Mouse (Mus musculus): ENCODE results near the gene Zbtb3. TPM values are rescaled to one million over a fixed set of nuclear protein-coding genes. Genes with fewer than 3 reads are reported as not detected.
A peak's percentile ranks its signal among the peaks of the same experiment; 100 is the strongest.

Zbtb3 gene
- polyA plus RNA-seq, 1 experiment from 2014 or later: 4.4 TPM

DNA sequence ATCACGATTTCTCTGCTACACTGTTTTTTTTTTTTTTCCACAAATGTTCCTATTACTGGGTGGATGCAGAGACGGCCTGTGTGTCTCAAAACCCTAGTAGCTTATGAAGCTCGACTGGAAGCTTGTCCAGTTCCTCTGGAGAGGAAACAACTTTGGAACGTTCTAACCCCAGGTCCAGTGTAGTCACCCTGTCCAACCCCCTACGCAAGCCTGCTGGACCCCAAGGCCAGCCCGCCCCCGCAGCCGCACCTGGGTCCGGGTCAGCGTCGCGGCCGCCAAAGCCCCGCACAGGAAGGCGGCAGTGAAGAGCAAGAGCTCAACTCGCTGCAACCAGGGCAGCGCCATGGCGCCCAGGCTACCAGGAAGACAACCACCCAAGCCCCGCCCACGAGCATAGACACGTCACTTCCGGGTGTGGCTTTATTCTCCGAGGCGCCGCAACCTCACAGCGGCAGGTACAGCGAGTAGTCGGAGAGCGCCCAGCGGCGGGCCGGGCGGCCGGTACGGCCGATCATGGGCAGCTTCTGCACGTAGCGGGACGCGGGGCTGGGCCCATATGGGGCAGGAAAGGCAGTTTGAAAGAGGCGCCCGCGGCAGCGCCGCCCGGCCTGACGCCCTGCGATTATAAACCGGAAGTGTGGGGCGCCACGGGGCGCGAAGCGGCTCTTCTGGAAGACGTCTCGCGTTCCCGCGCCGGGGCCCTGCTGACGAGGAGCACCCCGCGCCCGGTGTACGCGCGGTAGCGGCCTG, 28.1 kb upstream of the Zbtb3 start, which contains the start of gene Tmem179b:
Gene Tmem179b (minus strand): TSS at position 382 of the 750 bp plus-strand sequence.
- Histone ChIP-seq H3K36me3 (peaks cover 17% of the 10 kb centered on the region), H3K27me3 (replicated peaks) (no peaks in the 10 kb centered on the region), H3K27ac (peak within 1 kb of the TSS; percentile 100), H3K4me1 (peaks cover 15% of the 10 kb centered on the region), H3K4me2 (peak within 1 kb of the TSS; percentile 89), H3K9ac (peak within 1 kb of the TSS; percentile 71), H3K4me3 (replicated peaks) (peak within 1 kb of the TSS; percentile 67), H3K9me3 (no peaks in the 10 kb centered on the region)
- ATAC-seq (ENCODE audit: insufficient read depth, low FRiP score, low read depth): peak; percentile 91
- under 1% methylated on average over 68 of the region's 68 CpGs for WGBS

DNA sequence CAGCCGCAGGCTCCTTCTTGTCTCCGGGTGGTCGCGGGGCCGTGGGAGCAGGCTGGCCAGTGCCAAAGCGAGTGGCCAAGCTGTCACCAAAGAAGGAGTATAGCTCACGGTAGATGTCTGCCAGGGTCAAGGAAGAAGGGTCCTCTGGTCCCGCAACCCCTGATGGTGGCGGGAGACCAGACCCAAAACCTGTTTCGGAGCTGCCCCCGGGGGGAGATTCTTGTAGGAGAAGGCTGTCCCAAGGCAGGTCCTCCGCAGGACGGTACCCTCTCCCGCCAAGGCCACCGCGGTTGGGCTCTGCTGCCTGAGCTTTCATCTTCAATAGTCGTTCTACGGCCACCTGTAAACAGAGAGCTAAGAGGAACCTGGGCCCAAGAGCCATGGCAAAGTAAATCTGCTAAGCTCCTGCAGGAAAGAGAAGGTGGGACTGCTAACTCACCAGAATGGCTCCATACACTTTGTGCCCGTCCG, 27.4 kb upstream of the Zbtb3 start:
- Histone ChIP-seq H3K27me3 (replicated peaks) (no peaks in the 10 kb centered on the region), H3K27ac (peak overlapping the region; percentile 100), H3K36me3 (peaks cover 15% of the 10 kb centered on the region; the same call in 1 of the 2 replicates), H3K4me1 (peaks cover 15% of the 10 kb centered on the region), H3K4me2 (peak overlapping the region; percentile 89), H3K9ac (peak overlapping the region; percentile 71), H3K9me3 (no peaks in the 10 kb centered on the region), H3K4me3 (replicated peaks) (peak overlapping the region; percentile 67)
- 4% methylated on average over 20 of the region's 20 CpGs for WGBS
- ATAC-seq (ENCODE audit: insufficient read depth, low FRiP score, low read depth): peak; percentile 4

DNA sequence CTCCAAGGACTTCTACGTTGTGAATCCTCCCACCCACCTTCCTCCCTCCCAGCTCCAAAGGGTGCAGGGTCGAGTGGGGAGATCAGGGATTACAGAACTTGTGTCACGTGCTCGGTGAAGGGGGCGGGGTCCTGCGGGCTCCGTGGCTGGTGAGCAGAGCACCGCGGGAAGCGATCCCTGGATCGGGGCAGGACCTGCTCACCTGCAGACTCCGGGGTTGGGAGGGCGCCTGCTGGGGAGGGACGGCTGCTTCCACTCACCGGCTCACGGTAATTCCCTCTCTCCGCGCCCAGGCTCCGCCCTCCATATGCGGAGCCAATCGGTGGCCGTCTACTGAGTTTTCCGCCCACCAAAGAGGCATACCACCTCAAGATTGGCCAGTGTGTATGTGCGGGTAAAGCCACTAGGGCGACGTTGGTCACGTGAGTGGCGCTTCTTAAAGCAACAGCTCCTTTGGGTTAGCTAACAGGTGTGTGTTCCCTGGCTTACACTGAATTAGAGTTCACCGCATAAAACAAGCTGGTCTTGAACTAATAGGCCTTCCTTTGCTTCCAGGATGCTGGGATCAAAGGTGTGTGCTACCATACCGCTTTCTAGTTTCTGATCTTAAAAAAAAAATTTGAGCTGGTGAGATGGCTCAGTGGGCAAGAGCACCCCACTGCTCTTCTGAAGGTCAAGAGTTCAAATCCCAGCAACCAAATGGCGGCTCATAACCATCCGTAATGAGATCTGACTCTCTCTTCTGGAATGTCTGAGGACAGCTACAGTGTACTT, 16.2 kb upstream of the Zbtb3 start, which contains the start of gene Taf6l:
Gene Taf6l (minus strand): TSS at position 410 of the 774 bp plus-strand sequence.
- peak within 1 kb of the TSS; percentile 70 for H3K4me2 ChIP-seq
- H3K27me3 ChIP-seq (replicated peaks): no peaks in the 10 kb centered on the region
- no peaks in the 10 kb centered on the region for H3K9me3 ChIP-seq
- 0 out of 2 replicates have a peak, but pooled peaks cover 9% of the 10 kb centered on the region for H3K36me3 ChIP-seq
- no peaks in the 10 kb centered on the region for H3K4me1 ChIP-seq
- H3K4me3 ChIP-seq (replicated peaks): peak within 1 kb of the TSS; percentile 75
- peak within 1 kb of the TSS; percentile 87 for H3K27ac ChIP-seq
- WGBS: under 1% methylated on average over 32 of the region's 32 CpGs
- peak within 1 kb of the TSS; percentile 61; the same call in 1 of the 2 replicates for H3K9ac ChIP-seq
- ATAC-seq (ENCODE audit: insufficient read depth, low FRiP score, low read depth): peak; percentile 99

DNA sequence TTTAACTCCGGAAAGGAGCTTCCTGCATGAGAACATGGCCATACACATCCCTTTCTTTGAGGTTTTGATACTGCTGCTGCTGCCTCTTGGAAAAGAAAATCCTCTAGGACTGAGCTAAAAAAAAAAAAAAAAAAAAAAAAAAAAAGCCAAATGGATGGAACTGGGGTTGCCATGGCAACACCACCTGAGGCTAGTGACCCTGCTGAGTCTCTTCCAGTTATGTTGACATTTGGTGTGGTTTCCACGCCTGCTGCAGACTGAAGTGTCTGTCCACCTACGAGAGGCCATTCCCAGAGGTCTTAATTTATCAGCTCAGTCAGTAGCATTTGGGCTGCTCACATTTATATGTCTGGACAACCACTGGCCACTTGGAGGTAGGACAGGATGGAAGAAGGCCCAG, 13.8 kb upstream of the Zbtb3 start:
- H3K9ac ChIP-seq: no peak overlapping the region
- H3K4me2 ChIP-seq: no peak overlapping the region
- H3K27ac ChIP-seq: no peak overlapping the region
- no peak for ATAC-seq (ENCODE audit: insufficient read depth, low FRiP score, low read depth)
- H3K4me1 ChIP-seq: no peaks in the 10 kb centered on the region
- WGBS: 26% methylated on average over 3 of the region's 3 CpGs
- H3K9me3 ChIP-seq: no peaks in the 10 kb centered on the region
- no peak overlapping the region for H3K4me3 ChIP-seq (replicated peaks)
- H3K27me3 ChIP-seq (replicated peaks): no peaks in the 10 kb centered on the region
- H3K36me3 ChIP-seq: peaks cover 14% of the 10 kb centered on the region

DNA sequence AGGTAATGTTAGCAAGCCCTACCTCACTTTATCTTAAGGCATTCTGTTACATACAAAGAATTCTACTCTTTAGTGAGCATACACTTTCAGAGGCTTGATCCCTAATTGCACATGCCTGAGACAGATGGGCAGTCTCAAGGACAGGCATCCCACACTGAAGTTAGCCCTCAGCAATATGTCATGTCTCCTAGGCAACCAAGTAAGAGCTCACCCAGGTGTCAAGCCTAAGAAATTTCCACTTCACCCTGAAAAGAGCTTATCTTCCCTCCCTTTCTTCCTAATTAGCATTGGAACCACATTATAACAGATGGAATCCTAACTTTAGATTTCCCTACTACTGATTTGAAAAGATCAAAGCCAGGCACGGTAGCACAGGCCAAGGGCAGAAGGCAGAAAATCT, 13.2 kb upstream of the Zbtb3 start:
- H3K27ac ChIP-seq: no peak overlapping the region
- WGBS: 25% methylated on average over 1 of the region's 1 CpGs
- no peaks in the 10 kb centered on the region for H3K4me1 ChIP-seq
- peaks cover 19% of the 10 kb centered on the region for H3K36me3 ChIP-seq
- no peaks in the 10 kb centered on the region for H3K9me3 ChIP-seq
- no peak overlapping the region for H3K9ac ChIP-seq
- H3K27me3 ChIP-seq (replicated peaks): no peaks in the 10 kb centered on the region
- no peak overlapping the region for H3K4me3 ChIP-seq (replicated peaks)
- H3K4me2 ChIP-seq: no peak overlapping the region
- ATAC-seq (ENCODE audit: insufficient read depth, low FRiP score, low read depth): no peak

DNA sequence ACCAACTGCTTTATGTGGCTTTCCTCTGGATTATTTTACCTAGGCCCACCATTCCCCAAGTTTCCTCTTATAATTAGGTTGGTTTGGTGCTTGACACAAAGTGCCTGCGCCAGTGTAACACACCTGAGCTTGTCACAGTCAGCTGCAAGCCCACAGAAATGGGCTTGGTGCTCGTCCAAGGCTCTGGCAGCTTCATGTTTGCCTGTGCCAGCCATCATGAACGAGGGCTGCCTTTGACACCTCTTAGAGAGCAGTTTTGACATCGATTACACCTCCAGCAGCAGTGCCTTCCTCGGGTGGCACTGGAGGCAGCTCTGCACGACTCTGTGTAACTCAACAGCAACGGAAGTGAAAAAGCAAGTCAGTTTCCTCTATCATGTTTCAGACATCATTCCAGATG, 12.2 kb upstream of the Zbtb3 start:
- Histone ChIP-seq H3K9me3 (no peaks in the 10 kb centered on the region), H3K4me1 (no peaks in the 10 kb centered on the region), H3K9ac (no peak overlapping the region), H3K27ac (no peak overlapping the region), H3K36me3 (peaks cover 28% of the 10 kb centered on the region), H3K4me3 (replicated peaks) (no peak overlapping the region), H3K27me3 (replicated peaks) (no peaks in the 10 kb centered on the region), H3K4me2 (no peak overlapping the region)
- ATAC-seq (ENCODE audit: insufficient read depth, low FRiP score, low read depth): no peak
- WGBS: 82% methylated on average over 7 of the region's 7 CpGs

DNA sequence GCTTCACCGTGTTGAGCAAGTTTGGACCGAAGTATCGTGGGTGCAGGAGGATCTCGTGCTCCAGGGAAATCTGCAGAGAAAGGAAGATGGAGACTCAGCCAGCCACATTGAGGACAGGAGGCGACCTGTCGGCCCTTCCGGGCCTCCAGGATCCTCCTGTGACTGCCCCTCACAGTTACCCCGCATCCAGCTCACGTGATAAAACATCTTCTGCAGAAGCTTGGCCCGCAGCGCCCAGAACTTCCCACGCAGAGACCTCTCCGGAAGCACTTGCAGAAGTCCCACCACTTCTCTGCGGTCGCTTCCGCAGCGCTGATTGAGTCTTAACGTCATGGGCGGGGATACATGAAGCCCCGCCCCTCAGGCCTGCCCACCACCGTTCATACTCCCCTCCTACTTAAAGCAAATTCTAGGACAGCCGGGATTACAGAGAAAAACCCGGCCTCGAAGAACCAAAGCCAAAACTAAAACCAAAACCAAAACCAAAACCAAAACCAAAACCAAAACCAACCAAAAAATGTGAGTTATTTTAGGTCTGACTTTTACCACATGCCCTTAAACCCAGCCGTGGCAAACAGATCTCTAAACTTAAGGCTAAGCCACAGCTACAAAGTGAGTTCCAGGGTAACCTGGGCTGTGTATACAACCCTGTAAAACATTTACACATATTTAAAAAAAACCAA, 4.0 kb upstream of the Zbtb3 start, which contains the start of gene Polr2g:
Gene Polr2g (minus strand): TSS at position 314 of the 683 bp plus-strand sequence.
- peak within 1 kb of the TSS; percentile 72 for H3K4me3 ChIP-seq (replicated peaks)
- H3K9ac ChIP-seq: peak within 1 kb of the TSS; percentile 73
- peaks cover 17% of the 10 kb centered on the region for H3K36me3 ChIP-seq
- ATAC-seq (ENCODE audit: insufficient read depth, low FRiP score, low read depth): peak; percentile 79
- 1% methylated on average over 25 of the region's 25 CpGs for WGBS
- H3K9me3 ChIP-seq: no peaks in the 10 kb centered on the region
- peak within 1 kb of the TSS; percentile 72; the same call in 1 of the 2 replicates for H3K27ac ChIP-seq
- no peaks in the 10 kb centered on the region for H3K27me3 ChIP-seq (replicated peaks)
- H3K4me1 ChIP-seq: peaks cover 15% of the 10 kb centered on the region
- H3K4me2 ChIP-seq: peak within 1 kb of the TSS; percentile 66

DNA sequence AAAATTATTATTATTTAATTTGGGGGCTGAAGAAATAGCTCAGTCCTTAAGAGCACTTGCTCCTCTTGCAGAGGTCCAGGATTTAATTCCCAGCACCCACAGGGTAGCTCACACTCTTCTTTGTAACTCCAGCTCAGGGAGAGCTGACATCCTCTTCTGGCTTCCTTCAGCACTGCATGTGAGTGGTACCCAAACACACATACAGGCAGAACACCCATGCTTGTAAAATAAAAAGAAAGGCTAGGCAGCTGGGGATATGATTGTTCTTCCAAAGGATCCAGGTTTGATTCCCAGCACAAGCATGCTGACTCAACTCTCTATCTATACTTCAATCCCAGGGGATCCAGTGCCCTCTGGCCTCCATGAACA, 3.4 kb upstream of the Zbtb3 start:
- Histone ChIP-seq H3K4me1 (peaks cover 19% of the 10 kb centered on the region), H3K4me2 (peak overlapping the region; percentile 66), H3K9ac (no peak overlapping the region), H3K36me3 (peaks cover 12% of the 10 kb centered on the region), H3K4me3 (replicated peaks) (peak overlapping the region; percentile 72), H3K9me3 (no peaks in the 10 kb centered on the region), H3K27me3 (replicated peaks) (no peaks in the 10 kb centered on the region), H3K27ac (no peak overlapping the region; the same call in 1 of the 2 replicates)
- no peak for ATAC-seq (ENCODE audit: insufficient read depth, low FRiP score, low read depth)

DNA sequence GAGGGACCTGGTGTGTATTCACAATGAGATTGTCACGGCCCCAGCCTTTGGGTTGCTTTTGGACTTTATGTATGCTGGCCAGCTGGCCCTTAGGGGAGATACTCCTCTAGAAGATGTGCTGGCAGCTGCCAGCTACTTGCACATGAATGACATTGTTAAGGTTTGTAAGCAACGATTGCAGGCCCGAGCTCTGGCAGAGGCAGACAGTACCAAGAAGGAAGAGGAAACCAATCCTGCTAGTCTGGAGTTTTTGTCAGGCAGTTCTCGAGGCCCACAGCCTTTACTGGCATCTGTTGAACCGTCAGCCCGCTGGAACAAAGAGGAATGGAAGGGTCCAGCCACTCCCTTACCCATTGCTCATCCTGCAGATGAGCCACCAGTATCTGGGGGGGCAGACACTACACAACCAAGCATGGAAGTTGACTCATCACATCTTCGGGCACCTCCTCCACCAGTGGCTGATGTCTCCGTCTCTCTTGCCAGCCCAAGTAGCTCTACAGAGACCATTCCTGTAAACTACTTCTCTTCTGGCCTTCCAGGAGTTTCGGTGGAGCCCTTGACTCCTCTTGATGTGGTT, 937 bp downstream of the Zbtb3 start:
- Histone ChIP-seq H3K4me3 (replicated peaks) (peak overlapping the region; percentile 70; the same call in 1 of the 2 replicates), H3K27ac (peak overlapping the region; percentile 92), H3K36me3 (peaks cover 14% of the 10 kb centered on the region; the same call in 1 of the 2 replicates), H3K9ac (no peak overlapping the region), H3K27me3 (replicated peaks) (no peaks in the 10 kb centered on the region), H3K4me1 (peaks cover 17% of the 10 kb centered on the region), H3K4me2 (peak overlapping the region; percentile 73), H3K9me3 (no peaks in the 10 kb centered on the region)
- WGBS: 86% methylated on average over 9 of the region's 9 CpGs
- no peak for ATAC-seq (ENCODE audit: insufficient read depth, low FRiP score, low read depth)

DNA sequence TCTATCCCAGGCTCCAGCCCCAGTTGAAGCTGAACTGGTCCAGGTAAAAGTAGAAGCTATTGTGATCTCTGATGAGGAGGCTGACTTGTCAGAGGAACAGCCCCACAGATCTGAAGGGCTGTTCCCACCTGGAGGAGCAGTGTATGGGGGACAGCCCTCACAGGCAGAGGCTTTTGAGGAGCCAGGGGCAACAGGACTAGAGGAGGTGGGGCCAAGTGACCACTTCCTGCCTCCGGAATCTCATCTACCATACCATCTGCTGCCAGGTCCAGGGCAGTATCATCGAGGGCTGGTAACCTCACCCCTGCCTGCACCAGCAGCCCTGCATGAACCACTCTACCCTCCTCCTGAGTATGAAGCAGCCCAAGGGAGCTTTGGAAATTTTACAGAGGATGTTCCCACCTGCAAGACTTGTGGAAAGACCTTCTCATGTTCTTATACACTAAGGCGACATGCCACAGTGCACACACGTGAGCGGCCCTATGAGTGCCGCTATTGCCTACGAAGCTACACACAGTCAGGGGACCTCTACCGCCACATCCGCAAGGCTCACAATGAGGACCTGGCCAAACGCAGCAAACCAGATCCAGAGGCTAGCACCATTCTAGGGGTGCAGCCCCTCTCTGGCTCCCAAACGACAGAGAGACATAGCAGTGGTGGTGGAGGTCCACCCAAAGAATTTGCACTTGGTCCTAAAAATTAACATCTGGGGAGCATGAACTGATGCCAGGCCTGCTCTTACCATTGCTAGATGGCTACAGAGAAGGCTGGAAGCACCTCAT, 1.7 kb downstream of the Zbtb3 start:
- 85% methylated on average over 11 of the region's 11 CpGs for WGBS
- no peak overlapping the region for H3K27ac ChIP-seq
- H3K9me3 ChIP-seq: no peaks in the 10 kb centered on the region
- no peaks in the 10 kb centered on the region for H3K27me3 ChIP-seq (replicated peaks)
- no peak overlapping the region for H3K4me2 ChIP-seq
- no peak for ATAC-seq (ENCODE audit: insufficient read depth, low FRiP score, low read depth)
- H3K4me1 ChIP-seq: peaks cover 17% of the 10 kb centered on the region
- H3K36me3 ChIP-seq: peaks cover 14% of the 10 kb centered on the region; the same call in 1 of the 2 replicates
- no peak overlapping the region for H3K4me3 ChIP-seq (replicated peaks)
- no peak overlapping the region for H3K9ac ChIP-seq

Data from stomach, embryonic 15.5 days (tissue).